Mouse (Mus musculus) cerebellum, postnatal 25 days (tissue): Measurements from ENCODE around the gene Zbtb20.

ENCODE experiments used
- DNase-seq, 2 experiments: peaks; one replicate each; pipeline ENCODE4 v3.0.0; 2021; ENCODE audit warnings: mixed read lengths in 2 of 2

The Zbtb20 gene

GRCm38 (mm10) chr16:43574006-43574764 lies 698.5 kb downstream of the Zbtb20 start:
- peak; percentile 92 to 96 for DNase-seq

- peak in 1 of 2 experiments; percentile 37 for DNase-seq
Measured at GRCm38 (mm10) chr16:43575066-43575465, 699.4 kb downstream of the Zbtb20 start.

DNA sequence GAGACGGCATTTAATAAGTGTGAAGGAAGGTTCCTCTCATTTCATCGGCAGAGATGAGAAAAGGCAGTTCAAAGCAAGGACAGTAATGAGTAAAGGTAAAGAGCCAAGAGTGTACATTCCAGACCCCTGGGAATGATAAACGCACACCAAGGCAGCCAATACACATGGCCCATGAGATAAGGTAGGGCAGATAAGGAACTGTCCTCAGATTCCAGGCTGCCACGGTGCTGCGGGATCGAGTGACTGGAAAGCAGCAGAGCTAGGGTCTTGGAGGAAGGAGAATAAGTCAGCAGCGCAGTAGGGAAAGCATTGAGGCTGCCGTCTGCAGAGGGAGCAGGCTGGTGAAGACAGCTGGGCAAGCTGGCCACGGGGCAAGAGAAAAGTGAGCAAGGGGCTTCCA lies 699.8 kb downstream of the Zbtb20 start:
- DNase-seq: no peak

- peak; percentile 57 to 59 for DNase-seq
Measured at GRCm38 (mm10) chr16:43577399-43577798, 701.7 kb downstream of the Zbtb20 start.

- peak in 1 of 2 experiments; percentile 23 for DNase-seq
Measured at GRCm38 (mm10) chr16:43578351-43578750, 702.7 kb downstream of the Zbtb20 start.

DNA sequence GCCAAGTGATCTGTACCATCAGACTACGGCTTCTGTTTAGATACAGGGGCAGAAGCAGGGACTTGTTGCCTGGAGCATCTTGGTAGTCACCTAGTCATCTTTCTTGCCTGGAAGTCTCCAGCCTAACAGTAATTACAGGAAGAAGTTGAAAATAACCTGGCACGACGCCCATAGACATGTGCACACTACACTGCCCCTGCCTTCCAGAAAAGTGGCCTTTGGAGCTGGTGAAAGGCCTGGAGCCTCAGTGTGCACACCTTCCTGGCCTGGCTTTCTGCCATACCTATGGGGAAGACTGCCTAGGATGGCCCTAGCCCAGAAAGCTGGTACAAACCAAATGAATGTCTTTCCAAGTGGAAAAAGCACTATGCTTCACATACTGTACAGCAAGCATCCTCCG lies 703.4 kb downstream of the Zbtb20 start:
- DNase-seq: peak; percentile 78 to 85

DNA sequence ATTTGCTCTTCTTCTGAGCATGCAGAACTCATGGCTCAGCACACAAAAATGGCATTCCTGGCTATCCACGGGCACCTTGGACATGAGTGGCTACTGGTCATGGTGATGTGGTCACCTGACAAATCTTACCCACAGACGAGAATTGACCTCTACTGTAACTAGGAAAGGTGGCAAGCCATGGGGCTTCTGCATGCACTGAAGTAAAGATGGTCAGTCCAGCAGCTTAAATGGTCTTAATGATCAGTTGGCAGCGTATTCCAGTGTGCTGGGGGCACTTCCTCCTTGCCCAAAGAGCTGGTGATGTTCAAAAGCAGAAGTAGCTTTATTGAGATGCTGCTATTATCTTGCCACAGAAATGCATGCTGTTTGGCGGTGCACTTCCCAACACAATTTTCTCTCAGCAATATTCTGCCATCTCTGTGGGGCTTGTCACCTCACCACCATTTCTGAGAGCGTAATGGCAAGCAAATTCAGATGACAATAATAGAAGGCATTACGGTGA lies 704.7 kb downstream of the Zbtb20 start:
- no peak for DNase-seq

GRCm38 (mm10) chr16:43581551-43581950 lies 705.9 kb downstream of the Zbtb20 start:
- DNase-seq: no peak

GRCm38 (mm10) chr16:43586859-43587429 lies 711.3 kb downstream of the Zbtb20 start:
- DNase-seq: no peak

DNA sequence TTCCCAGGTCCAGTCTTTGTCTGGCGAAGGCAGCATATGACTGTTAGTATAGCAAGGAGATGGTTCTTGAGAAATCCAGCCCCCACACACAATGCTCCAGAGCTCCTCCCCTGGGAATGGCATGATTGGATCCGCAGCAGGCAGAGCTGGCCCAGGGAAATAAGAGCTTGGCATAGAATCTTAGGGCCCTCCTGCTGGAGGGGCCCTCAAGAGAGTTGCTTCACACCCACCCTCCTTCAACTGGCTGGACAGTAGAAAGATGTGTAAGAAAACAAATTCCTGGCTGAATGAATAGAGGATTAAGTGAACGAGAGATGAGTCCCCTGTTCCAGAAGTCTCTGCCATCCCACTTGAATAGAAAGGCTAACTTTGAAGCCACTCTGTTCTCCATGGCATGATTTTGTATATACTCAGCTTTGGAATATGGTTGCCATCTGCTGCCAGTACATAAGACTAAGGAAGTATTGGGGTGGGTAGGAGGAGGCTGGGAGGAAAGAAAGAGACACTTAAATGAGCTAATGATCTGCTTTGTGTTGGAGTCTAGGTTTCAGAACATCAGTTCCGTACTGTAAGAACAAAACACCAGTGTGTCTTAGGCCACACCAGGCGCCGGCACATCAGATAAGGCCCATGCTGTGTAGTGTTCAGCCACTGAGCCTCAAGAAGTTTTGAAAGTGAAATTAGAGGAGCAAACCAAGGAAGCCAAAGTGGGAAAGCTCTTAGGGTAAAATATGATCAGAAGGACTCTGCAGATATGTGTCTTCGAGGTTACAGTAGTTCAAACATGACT lies 715.2 kb downstream of the Zbtb20 start:
- DNase-seq: no peak

- DNase-seq: no peak
Measured at GRCm38 (mm10) chr16:43592062-43592461, 716.4 kb downstream of the Zbtb20 start.

GRCm38 (mm10) chr16:43592801-43593200 lies 717.1 kb downstream of the Zbtb20 start:
- no peak for DNase-seq

GRCm38 (mm10) chr16:43597375-43598060 lies 721.8 kb downstream of the Zbtb20 start:
- peak in 1 of 2 experiments; percentile 37 for DNase-seq

GRCm38 (mm10) chr16:43599707-43600106 lies 724.0 kb downstream of the Zbtb20 start:
- DNase-seq: no peak

DNA sequence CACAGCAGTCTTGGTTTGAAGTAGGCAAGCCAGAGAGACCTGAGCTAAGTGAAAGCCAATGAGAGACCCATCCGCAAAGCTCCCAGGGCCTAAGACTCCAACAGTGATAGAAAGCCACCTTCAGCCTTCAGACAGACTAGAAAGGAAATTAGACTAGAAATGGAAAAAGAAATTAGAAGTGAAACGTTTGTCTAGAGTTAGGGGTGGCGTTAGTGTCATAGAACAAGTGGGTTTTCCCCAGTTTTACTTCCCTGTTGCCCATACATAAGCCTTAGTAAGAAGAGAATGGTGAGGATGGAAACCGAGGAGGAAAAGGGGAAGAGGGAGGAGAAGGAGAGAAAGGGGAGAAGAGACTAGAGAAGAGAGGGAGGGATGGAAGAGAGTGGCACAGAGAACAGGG lies 726.9 kb downstream of the Zbtb20 start:
- DNase-seq: no peak

GRCm38 (mm10) chr16:43603591-43604141 lies 728.0 kb downstream of the Zbtb20 start:
- DNase-seq: no peak

- DNase-seq: no peak
Measured at GRCm38 (mm10) chr16:43604399-43605013, 728.8 kb downstream of the Zbtb20 start.

- DNase-seq: no peak
Measured at GRCm38 (mm10) chr16:43607086-43607485, 731.4 kb downstream of the Zbtb20 start.

DNA sequence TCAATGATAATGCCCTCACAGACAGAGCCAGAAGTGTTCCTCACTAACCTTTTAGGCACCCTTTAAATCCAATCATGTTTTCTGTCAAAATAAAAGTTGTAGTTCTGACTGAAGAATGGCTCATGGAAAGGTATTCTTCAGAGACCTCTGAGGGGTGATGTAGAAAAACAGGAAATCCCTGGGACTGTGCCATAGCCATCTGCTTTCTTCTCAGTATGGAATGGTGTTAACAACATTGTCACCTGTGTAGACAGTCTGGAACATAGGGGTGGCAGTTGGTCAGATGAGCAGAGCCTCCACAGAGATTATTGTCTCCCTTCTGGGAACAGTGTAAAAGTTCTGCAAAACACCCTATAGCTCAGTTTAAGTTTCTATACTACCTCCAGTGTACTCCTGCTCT lies 732.4 kb downstream of the Zbtb20 start:
- DNase-seq: peak in 1 of 2 experiments; percentile 46

DNA sequence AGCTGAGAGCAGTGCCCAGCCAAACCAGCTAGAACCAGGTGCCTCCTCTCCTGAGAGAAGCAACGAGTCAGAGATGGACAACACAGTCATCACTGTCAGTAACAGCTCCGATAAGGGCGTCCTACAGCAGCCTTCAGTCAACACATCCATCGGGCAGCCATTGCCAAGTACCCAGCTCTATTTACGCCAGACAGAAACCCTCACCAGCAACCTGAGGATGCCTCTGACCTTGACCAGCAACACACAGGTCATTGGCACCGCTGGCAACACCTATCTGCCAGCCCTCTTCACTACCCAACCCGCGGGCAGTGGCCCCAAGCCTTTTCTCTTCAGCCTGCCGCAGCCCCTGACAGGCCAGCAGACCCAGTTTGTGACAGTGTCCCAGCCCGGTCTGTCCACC lies 734.7 kb downstream of the Zbtb20 start:
- DNase-seq: no peak

GRCm38 (mm10) chr16:43616348-43616747 lies 740.7 kb downstream of the Zbtb20 start:
- DNase-seq: no peak

DNA sequence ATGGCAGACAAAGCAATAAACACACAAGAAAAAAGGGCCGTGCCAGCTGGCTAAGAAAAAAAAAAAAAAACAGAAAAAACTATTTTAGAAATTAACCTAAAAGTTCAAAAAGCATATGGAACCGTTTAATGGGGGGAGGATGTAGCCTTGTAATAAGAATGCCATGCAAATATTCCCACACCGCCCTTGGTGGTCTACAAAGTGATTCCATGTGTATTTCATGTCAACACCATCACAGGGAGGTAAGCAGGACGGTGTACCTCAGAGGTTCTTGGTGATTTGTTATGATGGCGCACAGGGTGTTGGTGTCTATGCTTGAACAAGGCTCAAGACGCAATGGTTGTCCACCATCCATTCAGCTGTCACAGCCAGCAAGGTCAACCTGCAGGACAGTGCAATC lies 741.7 kb downstream of the Zbtb20 start:
- no peak for DNase-seq
